Mouse (Mus musculus): ENCODE results near the gene Per2. TPM values are rescaled to one million over a fixed set of nuclear protein-coding genes. Genes with fewer than 3 reads are reported as not detected.

The Per2 gene
- polyA plus RNA-seq, 1 experiment from 2014 or later = 7.3 TPM

DNA sequence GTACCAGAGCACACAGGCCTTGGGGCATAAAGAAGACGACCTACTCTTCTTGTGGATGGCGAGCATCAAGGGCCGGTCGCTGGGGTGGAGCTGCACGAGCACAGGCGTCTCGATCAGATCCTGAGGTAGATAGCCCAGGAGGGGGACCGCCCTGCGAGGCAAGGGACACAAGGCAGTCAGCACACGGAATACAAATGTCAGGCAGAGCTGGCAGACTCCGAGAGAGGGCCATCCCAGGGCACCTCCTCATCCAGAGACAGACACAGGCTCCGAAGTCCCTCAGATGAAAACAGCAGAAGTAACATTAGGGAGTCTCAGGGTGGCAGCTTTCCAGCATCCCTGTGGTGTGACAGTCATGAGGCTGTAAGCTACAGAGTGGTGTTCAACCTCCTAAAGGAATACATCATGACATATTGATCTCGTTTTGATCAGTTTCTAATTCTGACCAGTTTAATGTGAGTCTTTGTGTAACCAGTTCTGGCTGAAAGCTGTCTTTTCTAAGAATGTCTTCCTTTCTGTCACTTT is 23.5 kb downstream of the Per2 start:
- no peak for DNase-seq (ENCODE audit: low spot score)
- Histone ChIP-seq H3K4me3 (ENCODE audit: low read depth, low read length) (no peak overlapping the region), H3K4me1 (ENCODE audit: insufficient read depth, low read depth, low read length) (peaks cover 31% of the 10 kb centered on the region), H3K9me3 (ENCODE audit: low read length) (no peaks in the 10 kb centered on the region), H3K27ac (ENCODE audit: low read length) (peak overlapping the region; percentile 98), H3K4me2 (replicated peaks; ENCODE audit: low read depth, low read length) (no peak overlapping the region), H3K36me3 (ENCODE audit: insufficient read depth, low read length) (peaks cover 55% of the 10 kb centered on the region), H3K9ac (replicated peaks; ENCODE audit: low read depth) (peak overlapping the region; percentile 13; the same call in 1 of the 2 replicates), H3K27me3 (replicated peaks; ENCODE audit: insufficient read depth, low read length) (no peaks in the 10 kb centered on the region)
- no peak for ATAC-seq
- no peak for TF ChIP-seq CTCF (IDR thresholded peaks at IDR 0.05)
- TF ChIP-seq EP300 (IDR thresholded peaks at IDR 0.05) = no peak
- 68% methylated on average over 13 of the region's 13 CpGs for WGBS

DNA sequence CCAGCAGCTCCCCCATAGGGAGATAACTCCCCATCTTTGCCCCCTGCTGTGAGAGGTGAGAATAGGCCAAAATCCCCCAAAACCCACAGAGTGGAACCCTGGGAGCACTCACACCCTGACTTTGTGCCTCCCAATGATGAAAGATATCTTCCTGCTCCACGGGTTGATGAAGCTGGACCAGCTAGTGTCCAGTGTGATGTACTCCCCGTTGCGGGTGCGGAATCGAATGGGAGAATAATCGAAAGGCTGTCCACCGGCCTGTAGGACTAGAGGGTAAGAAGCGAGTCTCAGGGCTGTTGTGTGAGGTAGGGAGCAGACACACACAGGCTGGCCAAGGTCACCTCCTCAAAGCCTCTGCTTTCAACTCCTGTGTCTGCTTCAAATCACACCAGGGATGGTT is 24.2 kb downstream of the Per2 start:
- H3K4me1 ChIP-seq (ENCODE audit: insufficient read depth, low read depth, low read length) = peaks cover 31% of the 10 kb centered on the region
- peak overlapping the region; percentile 98 for H3K27ac ChIP-seq (ENCODE audit: low read length)
- H3K27me3 ChIP-seq (replicated peaks; ENCODE audit: insufficient read depth, low read length) = no peaks in the 10 kb centered on the region
- 0 out of 2 replicates have a peak overlapping the region, but pooled peaks have one; percentile 13 for H3K9ac ChIP-seq (replicated peaks; ENCODE audit: low read depth)
- H3K9me3 ChIP-seq (ENCODE audit: low read length) = no peaks in the 10 kb centered on the region
- no peak for ATAC-seq
- TF ChIP-seq EP300 (IDR thresholded peaks at IDR 0.05) (no peak), CTCF (IDR thresholded peaks at IDR 0.05) (no peak)
- no peak overlapping the region for H3K4me3 ChIP-seq (ENCODE audit: low read depth, low read length)
- H3K36me3 ChIP-seq (ENCODE audit: insufficient read depth, low read length) = peaks cover 56% of the 10 kb centered on the region
- DNase-seq (ENCODE audit: low spot score) = no peak
- H3K4me2 ChIP-seq (replicated peaks; ENCODE audit: low read depth, low read length) = no peak overlapping the region
- 96% methylated on average over 8 of the region's 8 CpGs for WGBS

DNA sequence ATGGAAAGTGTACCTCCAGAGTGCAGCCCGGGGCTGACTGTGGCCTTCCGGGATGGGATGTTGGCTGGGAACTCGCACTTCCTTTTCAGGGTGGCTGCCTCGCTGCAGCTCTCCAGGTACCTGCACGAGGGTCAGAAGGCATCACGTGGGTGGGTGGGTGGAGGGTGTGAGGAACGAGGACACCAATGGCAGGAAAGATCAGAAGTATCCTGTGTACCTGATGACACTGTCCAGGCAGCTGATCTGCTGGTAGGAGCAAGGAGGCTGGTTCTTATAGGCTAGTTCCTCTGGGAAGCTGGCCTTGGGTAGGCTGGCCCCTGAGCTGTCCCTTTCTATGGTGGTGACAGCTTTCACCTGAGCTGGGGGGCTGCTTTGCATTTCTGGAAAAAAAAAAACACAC is 28.4 kb downstream of the Per2 start:
- no peak for TF ChIP-seq CTCF (IDR thresholded peaks at IDR 0.05)
- TF ChIP-seq EP300 (IDR thresholded peaks at IDR 0.05) = no peak
- DNase-seq (ENCODE audit: low spot score) (no peak), ATAC-seq (no peak)
- no peaks in the 10 kb centered on the region for H3K9me3 ChIP-seq (ENCODE audit: low read length)
- no peak overlapping the region for H3K4me2 ChIP-seq (replicated peaks; ENCODE audit: low read depth, low read length)
- no peak overlapping the region for H3K27ac ChIP-seq (ENCODE audit: low read length)
- 61% methylated on average over 7 of the region's 7 CpGs for WGBS
- H3K27me3 ChIP-seq (replicated peaks; ENCODE audit: insufficient read depth, low read length) = no peaks in the 10 kb centered on the region
- peaks cover 68% of the 10 kb centered on the region for H3K36me3 ChIP-seq (ENCODE audit: insufficient read depth, low read length)
- no peak overlapping the region for H3K9ac ChIP-seq (replicated peaks; ENCODE audit: low read depth)
- H3K4me1 ChIP-seq (ENCODE audit: insufficient read depth, low read depth, low read length) = peaks cover 9% of the 10 kb centered on the region; the same call in 1 of the 2 replicates
- no peak overlapping the region for H3K4me3 ChIP-seq (ENCODE audit: low read depth, low read length)

DNA sequence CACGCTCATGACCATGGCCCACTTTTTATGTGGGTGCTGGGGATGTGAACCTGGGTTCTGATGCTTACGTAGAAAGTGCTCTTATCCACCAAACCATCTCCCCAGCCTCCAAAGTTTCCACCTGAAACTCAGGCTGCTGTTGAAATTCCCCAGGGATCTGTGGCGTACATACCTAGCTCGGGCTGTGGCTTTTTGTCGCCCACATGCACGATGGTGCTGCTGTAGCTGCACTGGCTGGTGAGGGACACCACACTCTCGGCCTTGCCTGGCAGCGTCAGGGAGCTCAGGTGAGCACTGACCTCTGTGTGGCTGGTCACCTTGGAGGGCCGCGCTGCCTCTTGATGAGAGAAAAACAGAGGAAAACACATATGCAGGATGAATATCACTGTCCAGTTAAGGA is 29.9 kb downstream of the Per2 start:
- Histone ChIP-seq H3K4me2 (replicated peaks; ENCODE audit: low read depth, low read length) (no peak overlapping the region), H3K9me3 (ENCODE audit: low read length) (no peaks in the 10 kb centered on the region), H3K9ac (replicated peaks; ENCODE audit: low read depth) (no peak overlapping the region), H3K36me3 (ENCODE audit: insufficient read depth, low read length) (peaks cover 56% of the 10 kb centered on the region; the same call in 1 of the 2 replicates), H3K27ac (ENCODE audit: low read length) (no peak overlapping the region), H3K4me3 (ENCODE audit: low read depth, low read length) (no peak overlapping the region), H3K4me1 (ENCODE audit: insufficient read depth, low read depth, low read length) (no peaks in the 10 kb centered on the region), H3K27me3 (replicated peaks; ENCODE audit: insufficient read depth, low read length) (no peaks in the 10 kb centered on the region)
- WGBS = 86% methylated on average over 10 of the region's 10 CpGs
- ATAC-seq (no peak), DNase-seq (ENCODE audit: low spot score) (no peak)
- TF ChIP-seq CTCF (IDR thresholded peaks at IDR 0.05) (no peak), EP300 (IDR thresholded peaks at IDR 0.05) (no peak)

DNA sequence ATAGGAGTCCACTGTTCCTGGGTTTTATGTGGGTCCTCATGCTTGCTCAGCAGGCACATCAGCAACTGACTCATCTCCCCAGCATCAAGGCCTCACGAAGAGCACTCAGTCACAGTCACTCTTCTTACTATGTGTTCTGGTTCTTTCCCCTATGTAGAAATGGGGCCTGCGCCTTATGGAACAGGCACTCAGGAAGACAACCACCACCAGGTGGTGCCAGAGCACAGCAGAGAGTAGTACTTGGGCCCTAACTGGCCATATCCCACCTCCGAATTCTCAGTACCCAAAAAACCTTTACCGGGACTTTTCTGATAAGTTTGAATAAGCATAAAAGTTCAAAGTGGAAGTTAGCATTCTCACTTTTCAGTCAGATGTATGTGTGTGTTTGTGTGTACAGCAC is 30.5 kb downstream of the Per2 start:
- peak; percentile 84 for ATAC-seq
- WGBS = 23% methylated on average over 4 of the region's 4 CpGs
- no peak overlapping the region for H3K9ac ChIP-seq (replicated peaks; ENCODE audit: low read depth)
- no peak overlapping the region for H3K27ac ChIP-seq (ENCODE audit: low read length)
- H3K4me3 ChIP-seq (ENCODE audit: low read depth, low read length) = no peak overlapping the region
- no peak overlapping the region for H3K4me2 ChIP-seq (replicated peaks; ENCODE audit: low read depth, low read length)
- DNase-seq (ENCODE audit: low spot score) = peak; percentile 90
- no peaks in the 10 kb centered on the region for H3K4me1 ChIP-seq (ENCODE audit: insufficient read depth, low read depth, low read length)
- no peaks in the 10 kb centered on the region for H3K9me3 ChIP-seq (ENCODE audit: low read length)
- TF ChIP-seq CTCF (IDR thresholded peaks at IDR 0.05) = peak; percentile 94
- TF ChIP-seq EP300 (IDR thresholded peaks at IDR 0.05) = no peak
- H3K36me3 ChIP-seq (ENCODE audit: insufficient read depth, low read length) = peaks cover 62% of the 10 kb centered on the region
- H3K27me3 ChIP-seq (replicated peaks; ENCODE audit: insufficient read depth, low read length) = no peaks in the 10 kb centered on the region

DNA sequence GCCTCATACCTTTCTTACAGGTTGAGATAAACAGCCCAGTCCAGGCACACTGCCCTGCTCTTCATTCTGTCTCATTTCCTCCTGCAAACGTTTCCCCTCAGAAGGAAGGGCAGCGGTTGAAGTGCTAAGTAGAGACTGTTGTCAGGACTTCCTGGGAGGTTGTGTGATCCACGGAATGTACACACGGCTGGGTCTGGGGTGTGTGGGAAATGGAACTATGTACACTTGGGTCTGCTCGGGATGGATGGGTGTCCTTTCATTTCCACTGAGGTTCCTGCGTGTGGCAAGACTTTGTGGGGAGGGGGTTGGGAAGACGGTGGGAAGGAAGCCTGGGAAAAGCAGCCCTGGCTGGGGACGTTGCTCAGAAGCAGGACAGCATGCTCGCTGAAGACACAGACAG is 32.7 kb downstream of the Per2 start:
- no peaks in the 10 kb centered on the region for H3K9me3 ChIP-seq (ENCODE audit: low read length)
- no peak overlapping the region for H3K4me3 ChIP-seq (ENCODE audit: low read depth, low read length)
- peaks cover 50% of the 10 kb centered on the region for H3K36me3 ChIP-seq (ENCODE audit: insufficient read depth, low read length)
- ATAC-seq (no peak), DNase-seq (ENCODE audit: low spot score) (no peak)
- 65% methylated on average over 9 of the region's 9 CpGs for WGBS
- no peak overlapping the region for H3K9ac ChIP-seq (replicated peaks; ENCODE audit: low read depth)
- no peak overlapping the region for H3K27ac ChIP-seq (ENCODE audit: low read length)
- no peak overlapping the region for H3K4me2 ChIP-seq (replicated peaks; ENCODE audit: low read depth, low read length)
- no peaks in the 10 kb centered on the region for H3K27me3 ChIP-seq (replicated peaks; ENCODE audit: insufficient read depth, low read length)
- TF ChIP-seq CTCF (IDR thresholded peaks at IDR 0.05) (no peak), EP300 (IDR thresholded peaks at IDR 0.05) (no peak)
- no peaks in the 10 kb centered on the region for H3K4me1 ChIP-seq (ENCODE audit: insufficient read depth, low read depth, low read length)

DNA sequence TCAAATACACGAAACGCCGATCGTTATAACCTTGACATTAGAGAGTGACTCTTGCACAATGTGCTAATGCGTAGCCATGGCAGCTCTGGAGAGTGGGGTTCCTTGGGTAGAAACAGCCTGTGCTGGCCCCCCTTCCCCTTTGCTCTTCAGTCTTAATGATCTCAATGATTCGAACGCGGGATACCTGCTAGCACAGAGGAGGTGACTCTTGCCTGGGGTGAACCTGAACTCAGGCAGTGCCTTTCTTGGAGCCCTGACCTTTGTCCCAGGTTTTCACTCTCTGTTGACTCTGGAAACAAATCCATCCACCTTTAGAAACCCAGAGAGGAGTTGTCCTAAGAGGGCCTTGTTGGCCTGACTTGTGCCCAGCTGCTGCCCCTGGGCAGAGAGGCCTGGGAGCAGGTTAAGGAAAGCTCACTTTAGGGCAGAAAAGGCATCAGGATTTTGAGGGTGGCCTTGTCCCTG is 38.5 kb downstream of the Per2 start:
- H3K4me2 ChIP-seq (replicated peaks; ENCODE audit: low read depth, low read length) = no peak overlapping the region
- no peak for ATAC-seq
- H3K36me3 ChIP-seq (ENCODE audit: insufficient read depth, low read length) = peaks cover 42% of the 10 kb centered on the region
- no peak for TF ChIP-seq CTCF (IDR thresholded peaks at IDR 0.05)
- TF ChIP-seq EP300 (IDR thresholded peaks at IDR 0.05) = no peak
- H3K9me3 ChIP-seq (ENCODE audit: low read length) = no peaks in the 10 kb centered on the region
- H3K9ac ChIP-seq (replicated peaks; ENCODE audit: low read depth) = no peak overlapping the region
- H3K4me1 ChIP-seq (ENCODE audit: insufficient read depth, low read depth, low read length) = no peaks in the 10 kb centered on the region
- no peak overlapping the region for H3K4me3 ChIP-seq (ENCODE audit: low read depth, low read length)
- H3K27me3 ChIP-seq (replicated peaks; ENCODE audit: insufficient read depth, low read length) = no peaks in the 10 kb centered on the region
- H3K27ac ChIP-seq (ENCODE audit: low read length) = no peak overlapping the region
- WGBS = 93% methylated on average over 8 of the region's 8 CpGs
- no peak for DNase-seq (ENCODE audit: low spot score)
